Mouse (Mus musculus) liver, embryonic 14.5 days (tissue): ENCODE measurements around the gene Limd2. TPM values are rescaled to one million over a fixed set of nuclear protein-coding genes. Genes with fewer than 3 reads are reported as not detected.

Experiments used
- ATAC-seq: fragments of 200-750 bp; cut with Nextera tagmentation; 2 replicates; pipeline ENCODE4 v1.8.0; 2017; ENCODE audit warnings: moderate number of reproducible peaks, mild to moderate bottlenecking, moderate library complexity; ENCODE audit not compliant: insufficient read depth
- DNase-seq, 3 experiments: peaks; one replicate each; pipeline ENCODE4 v3.0.0-alpha.2; 2012 to 2013; ENCODE audit warnings: low read depth in 3 of 3, low spot score in 3 of 3
- H3K27ac ChIP-seq: fragments of 300-500 bp; sonication (generic); 2 replicates; pipeline ENCODE4 v1.5.1; 2014; ENCODE audit warnings: moderate library complexity, mild to moderate bottlenecking, control low read depth, inconsistent platforms
- H3K27me3 ChIP-seq: fragments of 300-500 bp; sonication (generic); 2 replicates; pipeline ENCODE4 v1.6.1; 2014; ENCODE audit warnings: mild to moderate bottlenecking, low read length, moderate library complexity; ENCODE audit not compliant: control insufficient read depth, insufficient read depth
- H3K36me3 ChIP-seq: fragments of 300-500 bp; sonication (generic); replicated peaks from 2 replicates; pipeline ENCODE4 v1.6.1; 2014; ENCODE audit warnings: low read depth; ENCODE audit not compliant: control insufficient read depth, insufficient read depth
- H3K4me1 ChIP-seq, 2 experiments: fragments of 200-500 bp in 1 of 2; fragments of 300-500 bp in 1 of 2; sonication (generic) in 1 of 2; replicated peaks; 2 replicates each; pipeline ENCODE4 v1.6.1; 2012 to 2014; ENCODE audit warnings: antibody characterized with exemption in 1 of 2, inconsistent platforms in 1 of 2, low read length in 1 of 2; ENCODE audit not compliant: control insufficient read depth in 2 of 2, insufficient read depth in 2 of 2
- H3K4me2 ChIP-seq: fragments of 300-500 bp; sonication (generic); 2 replicates; pipeline ENCODE4 v1.6.1; 2014; ENCODE audit warnings: low read depth, mild to moderate bottlenecking, control low read depth, moderate library complexity
- H3K4me3 ChIP-seq, 2 experiments: fragments of 200-500 bp in 1 of 2; fragments of 300-500 bp in 1 of 2; sonication (generic) in 1 of 2; 2 replicates each; pipeline ENCODE4 v1.5.1; 2012 to 2014; ENCODE audit warnings: low read depth in 2 of 2, low read length in 2 of 2, mild to moderate bottlenecking in 2 of 2, control low read depth in 1 of 2, inconsistent platforms in 1 of 2, moderate library complexity in 1 of 2; ENCODE audit not compliant: insufficient read depth in 1 of 2
- H3K9ac ChIP-seq: fragments of 300-500 bp; sonication (generic); replicated peaks from 2 replicates; pipeline ENCODE4 v1.6.1; 2014; ENCODE audit warnings: mild to moderate bottlenecking, control low read depth, moderate library complexity
- H3K9me3 ChIP-seq: fragments of 300-500 bp; sonication (generic); 2 replicates; pipeline ENCODE4 v1.6.1; 2016; ENCODE audit warnings: low read length, mixed read lengths; ENCODE audit not compliant: control insufficient read depth
- CTCF ChIP-seq: IDR thresholded peaks from 2 replicates; pipeline ENCODE4 v1.5.1; 2016; ENCODE audit warnings: antibody characterized with exemption, low read depth, control low read depth
- EP300 ChIP-seq: IDR thresholded peaks from 2 replicates; pipeline ENCODE4 v1.6.1; 2016; ENCODE audit warnings: antibody characterized with exemption, low read depth
- WGBS: fragments of 180-500 bp; shearing (Covaris S2); extraction: QIAGEN DNeasy Blood & Tissue Kit; methylation state at CpG from one replicate; pipeline ENCODE4 v1.1.7; 2014; ENCODE audit not compliant: insufficient replicate concordance; 5-methylcytosine and 5-hydroxymethylcytosine counted together
- polyA plus RNA-seq, 2 experiments: library from polyadenylated mRNA; depleted of rRNA in 1 of 2; stranded (reverse) in 1 of 2; unstranded in 1 of 2; fragments of >200 nt; fragmentation: Nextera tagmentation in 1 of 2; extraction: Ambion mirVana in 1 of 2; gene quantifications; 2 replicates each; pipeline versions ENCODE4 v1.2.1 to v1.2.3; 2012 to 2014

Limd2 gene
- polyA plus RNA-seq, 2 experiments: 26.7 to 59.4 TPM

- Histone ChIP-seq H3K4me2 (no peak overlapping the region), H3K27me3 (no peaks in the 10 kb centered on the region), H3K9me3 (no peaks in the 10 kb centered on the region), H3K4me3 (no peak overlapping the region), H3K36me3 (no peaks in the 10 kb centered on the region; the same call in 1 of the 2 replicates), H3K9ac (no peak overlapping the region), H3K27ac (no peak overlapping the region), H3K4me1 (peaks cover 0 to 9% of the 10 kb centered on the region in 2 experiments; a peak in 1 of 4 replicates)
- TF ChIP-seq CTCF: no peak
- TF ChIP-seq EP300: no peak
- DNase-seq (no peak), ATAC-seq (no peak)
- 60% methylated on average over 5 of the region's 5 CpGs for WGBS
Observed at GRCm38 (mm10) chr11:106122221-106122620, 38.4 kb downstream of the Limd2 start.

GRCm38 (mm10) chr11:106111688-106112087 is 49.0 kb downstream of the Limd2 start:
- Histone ChIP-seq H3K4me3 (no peak overlapping the region), H3K4me2 (no peak overlapping the region), H3K27me3 (no peaks in the 10 kb centered on the region), H3K9ac (no peak overlapping the region), H3K27ac (no peak overlapping the region), H3K4me1 (no peaks in the 10 kb centered on the region), H3K9me3 (no peaks in the 10 kb centered on the region), H3K36me3 (no peaks in the 10 kb centered on the region)
- no peak for ATAC-seq
- no peak for DNase-seq
- no peak for TF ChIP-seq EP300

Other genes starting within 250 kb of the Limd2 start
- 0.69 and 0.85 TPM in 2 replicates for gene Cyb561, start 207.5 kb downstream of the Limd2 start, polyA plus RNA-seq (2012; rRNA removed)
- gene Cyb561, start 207.5 kb downstream of the Limd2 start, polyA plus RNA-seq (2014; fragmentation: Nextera tagmentation; extraction: Ambion mirVana): 1.1 and 2.1 TPM in 2 replicates
- gene Ace, start 192.9 kb downstream of the Limd2 start, polyA plus RNA-seq (2012; rRNA removed): 0.07 and 0.08 TPM in 2 replicates
- not detected in 2 replicates for gene Ace, start 192.9 kb downstream of the Limd2 start, polyA plus RNA-seq (2014; fragmentation: Nextera tagmentation; extraction: Ambion mirVana)
- not detected in 2 replicates for gene Ace3, start 166.2 kb downstream of the Limd2 start, polyA plus RNA-seq (2012; rRNA removed)
- gene Ace3, start 166.2 kb downstream of the Limd2 start, polyA plus RNA-seq (2014; fragmentation: Nextera tagmentation; extraction: Ambion mirVana): not detected in 2 replicates
- 0.01 TPM in 2 replicates for gene Kcnh6, start 152.7 kb downstream of the Limd2 start, polyA plus RNA-seq (2012; rRNA removed)
- gene Kcnh6, start 152.7 kb downstream of the Limd2 start, polyA plus RNA-seq (2014; fragmentation: Nextera tagmentation; extraction: Ambion mirVana): not detected in 2 replicates
- 15.4 and 15.5 TPM in 2 replicates for gene Dcaf7, start 124.0 kb downstream of the Limd2 start, polyA plus RNA-seq (2012; rRNA removed)
- 21.6 and 25.9 TPM in 2 replicates for gene Dcaf7, start 124.0 kb downstream of the Limd2 start, polyA plus RNA-seq (2014; fragmentation: Nextera tagmentation; extraction: Ambion mirVana)
- gene Taco1, start 94.8 kb downstream of the Limd2 start, polyA plus RNA-seq (2012; rRNA removed): 7.3 and 10.0 TPM in 2 replicates
- gene Taco1, start 94.8 kb downstream of the Limd2 start, polyA plus RNA-seq (2014; fragmentation: Nextera tagmentation; extraction: Ambion mirVana): 4.8 and 5.2 TPM in 2 replicates
- 5.2 and 5.5 TPM in 2 replicates for gene Map3k3, start 76.2 kb downstream of the Limd2 start, polyA plus RNA-seq (2012; rRNA removed)
- gene Map3k3, start 76.2 kb downstream of the Limd2 start, polyA plus RNA-seq (2014; fragmentation: Nextera tagmentation; extraction: Ambion mirVana): 3.8 and 5.4 TPM in 2 replicates
- gene Gm10840, start within 50 bp of the Limd2 start, polyA plus RNA-seq (2012; rRNA removed): not detected in 2 replicates
- gene Gm10840, start within 50 bp of the Limd2 start, polyA plus RNA-seq (2014; fragmentation: Nextera tagmentation; extraction: Ambion mirVana): not detected in 2 replicates
- gene Strada, start 41.3 kb upstream of the Limd2 start, polyA plus RNA-seq (2012; rRNA removed): 9.1 and 9.4 TPM in 2 replicates
- 6.9 and 8.8 TPM in 2 replicates for gene Strada, start 41.3 kb upstream of the Limd2 start, polyA plus RNA-seq (2014; fragmentation: Nextera tagmentation; extraction: Ambion mirVana)
- 11.6 and 19.0 TPM in 2 replicates for gene Ccdc47, start 55.5 kb upstream of the Limd2 start, polyA plus RNA-seq (2012; rRNA removed)
- gene Ccdc47, start 55.5 kb upstream of the Limd2 start, polyA plus RNA-seq (2014; fragmentation: Nextera tagmentation; extraction: Ambion mirVana): 27.5 and 29.2 TPM in 2 replicates
- gene Ddx42, start 56.1 kb upstream of the Limd2 start, polyA plus RNA-seq (2012; rRNA removed): 7.8 and 13.5 TPM in 2 replicates
- 20.7 and 22.8 TPM in 2 replicates for gene Ddx42, start 56.1 kb upstream of the Limd2 start, polyA plus RNA-seq (2014; fragmentation: Nextera tagmentation; extraction: Ambion mirVana)
- gene Ftsj3, start 95.2 kb upstream of the Limd2 start, polyA plus RNA-seq (2012; rRNA removed): 15.5 and 25.7 TPM in 2 replicates
- 36.8 and 40.1 TPM in 2 replicates for gene Ftsj3, start 95.2 kb upstream of the Limd2 start, polyA plus RNA-seq (2014; fragmentation: Nextera tagmentation; extraction: Ambion mirVana)
- 59.6 and 107 TPM in 2 replicates for gene Psmc5, start 95.3 kb upstream of the Limd2 start, polyA plus RNA-seq (2012; rRNA removed)
- 123 and 132 TPM in 2 replicates for gene Psmc5, start 95.3 kb upstream of the Limd2 start, polyA plus RNA-seq (2014; fragmentation: Nextera tagmentation; extraction: Ambion mirVana)
- 38.8 and 39.1 TPM in 2 replicates for gene Smarcd2, start 112.1 kb upstream of the Limd2 start, polyA plus RNA-seq (2012; rRNA removed)
- 23.9 and 29.0 TPM in 2 replicates for gene Smarcd2, start 112.1 kb upstream of the Limd2 start, polyA plus RNA-seq (2014; fragmentation: Nextera tagmentation; extraction: Ambion mirVana)
- gene Tcam1, start 115.8 kb upstream of the Limd2 start, polyA plus RNA-seq (2012; rRNA removed): 0.17 and 0.20 TPM in 2 replicates
- gene Tcam1, start 115.8 kb upstream of the Limd2 start, polyA plus RNA-seq (2014; fragmentation: Nextera tagmentation; extraction: Ambion mirVana): 0.09 and 0.18 TPM in 2 replicates
- not detected in 2 replicates for gene Gh, start 141.0 kb upstream of the Limd2 start, polyA plus RNA-seq (2012; rRNA removed)
- gene Gh, start 141.0 kb upstream of the Limd2 start, polyA plus RNA-seq (2014; fragmentation: Nextera tagmentation; extraction: Ambion mirVana): not detected in 2 replicates
- gene Cd79b, start 153.9 kb upstream of the Limd2 start, polyA plus RNA-seq (2012; rRNA removed): 3.1 and 3.7 TPM in 2 replicates
- gene Cd79b, start 153.9 kb upstream of the Limd2 start, polyA plus RNA-seq (2014; fragmentation: Nextera tagmentation; extraction: Ambion mirVana): 4.5 and 4.9 TPM in 2 replicates
- gene Scn4a, start 192.4 kb upstream of the Limd2 start, polyA plus RNA-seq (2012; rRNA removed): 0.01 and 0.02 TPM in 2 replicates
- not detected in 2 replicates for gene Scn4a, start 192.4 kb upstream of the Limd2 start, polyA plus RNA-seq (2014; fragmentation: Nextera tagmentation; extraction: Ambion mirVana)
- not detected in 2 replicates for gene Prr29, start 204.6 kb upstream of the Limd2 start, polyA plus RNA-seq (2012; rRNA removed)
- not detected in 2 replicates for gene Prr29, start 204.6 kb upstream of the Limd2 start, polyA plus RNA-seq (2014; fragmentation: Nextera tagmentation; extraction: Ambion mirVana)
- gene Icam2, start 227.2 kb upstream of the Limd2 start, polyA plus RNA-seq (2012; rRNA removed): 9.4 and 13.0 TPM in 2 replicates
- 12.1 and 16.3 TPM in 2 replicates for gene Icam2, start 227.2 kb upstream of the Limd2 start, polyA plus RNA-seq (2014; fragmentation: Nextera tagmentation; extraction: Ambion mirVana)